Mouse (Mus musculus) MEL (cell line): ENCODE measurements around the gene Defb45.

ENCODE experiments used
- CTCF ChIP-seq, 3 experiments: IDR thresholded peaks in 2 of 3; conservative IDR thresholded peaks in 1 of 3; 2 replicates each; pipeline ENCODE4 v1.5.1; 2011 to 2012; ENCODE audit warnings: low read length in 3 of 3, low read depth in 2 of 3, mild to moderate bottlenecking in 2 of 3, improper control_type of control experiment in 1 of 3, inconsistent platforms in 1 of 3, mixed read lengths in 1 of 3, moderate library complexity in 1 of 3; ENCODE audit not compliant: control insufficient read depth in 1 of 3, insufficient read depth in 1 of 3, poor library complexity in 1 of 3, severe bottlenecking in 1 of 3
- EP300 ChIP-seq, 2 experiments: IDR thresholded peaks; 2 replicates each; pipeline ENCODE4 v1.6.1; 2011; ENCODE audit warnings: improper control_type of control experiment in 2 of 2, low read length in 2 of 2, low read depth in 1 of 2, mild to moderate bottlenecking in 1 of 2
- ETS1 ChIP-seq: IDR thresholded peaks from 2 replicates; pipeline ENCODE4 v1.6.1; 2012; ENCODE audit warnings: low read depth, mild to moderate bottlenecking, inconsistent platforms, low read length, improper control_type of control experiment, moderate library complexity
- GABPA ChIP-seq: IDR thresholded peaks from 2 replicates; pipeline ENCODE4 v1.6.1; 2012; ENCODE audit warnings: low read depth, mild to moderate bottlenecking, inconsistent platforms, low read length, improper control_type of control experiment, moderate library complexity
- KAT2A ChIP-seq: conservative IDR thresholded peaks from 2 replicates; pipeline ENCODE4 v1.6.1; 2012; ENCODE audit warnings: low read depth, low read length, improper control_type of control experiment, inconsistent platforms
- MAFK ChIP-seq: IDR thresholded peaks from 2 replicates; pipeline ENCODE4 v1.6.1; 2011; ENCODE audit warnings: low read depth, mild to moderate bottlenecking, low read length, improper control_type of control experiment, borderline replicate concordance
- MAX ChIP-seq: IDR thresholded peaks from 2 replicates; pipeline ENCODE4 v1.6.1; 2011; ENCODE audit warnings: low read length, improper control_type of control experiment
- MAZ ChIP-seq: IDR thresholded peaks from 2 replicates; pipeline ENCODE4 v1.6.1; 2012; ENCODE audit warnings: low read depth, mild to moderate bottlenecking, inconsistent platforms, low read length, improper control_type of control experiment
- RCOR1 ChIP-seq: IDR thresholded peaks from 2 replicates; pipeline ENCODE4 v1.6.1; 2012; ENCODE audit warnings: low read depth, mild to moderate bottlenecking, inconsistent platforms, low read length, improper control_type of control experiment
- USF1 ChIP-seq: IDR thresholded peaks from 2 replicates; pipeline ENCODE4 v1.6.1; 2014; ENCODE audit warnings: low read depth, mild to moderate bottlenecking, inconsistent platforms, low read length, improper control_type of control experiment, moderate library complexity
- ZNF384 ChIP-seq: IDR thresholded peaks from 2 replicates; pipeline ENCODE4 v1.6.1; 2012; ENCODE audit warnings: low read depth, mild to moderate bottlenecking, inconsistent platforms, low read length, improper control_type of control experiment

GRCm38 (mm10) chr2:152639406-152640113, 40.4 kb upstream of the Defb45 start:
- TF ChIP-seq MAZ, result no peak
- TF ChIP-seq CTCF (IDR thresholded peaks at IDR 0.05 in 2 of 3, conservative IDR thresholded peaks at IDR 0.05 in 1 of 3; ENCODE audit: control insufficient read depth in 1 of 3, insufficient read depth in 1 of 3, low read depth in 2 of 3, low read length in 3 of 3, poor library complexity in 1 of 3, severe bottlenecking in 1 of 3), result no peak
- TF ChIP-seq RCOR1, result no peak
- no peak for TF ChIP-seq ZNF384
- TF ChIP-seq USF1, result no peak
- no peak for TF ChIP-seq MAFK
- TF ChIP-seq ETS1, result no peak
- TF ChIP-seq GABPA, result no peak
- no peak for TF ChIP-seq KAT2A
- no peak for TF ChIP-seq EP300 (IDR thresholded peaks at IDR 0.05; ENCODE audit: low read depth in 1 of 2, low read length in 2 of 2)
- no peak for TF ChIP-seq MAX
